Mouse (Mus musculus): ENCODE results near the gene Zfp945.
"Not testable (repeated sequence)": the region's sequence is repeated elsewhere in the genome, so short reads cannot be mapped to it uniquely, and the experiment has no call there.

Zfp945 gene

DNA sequence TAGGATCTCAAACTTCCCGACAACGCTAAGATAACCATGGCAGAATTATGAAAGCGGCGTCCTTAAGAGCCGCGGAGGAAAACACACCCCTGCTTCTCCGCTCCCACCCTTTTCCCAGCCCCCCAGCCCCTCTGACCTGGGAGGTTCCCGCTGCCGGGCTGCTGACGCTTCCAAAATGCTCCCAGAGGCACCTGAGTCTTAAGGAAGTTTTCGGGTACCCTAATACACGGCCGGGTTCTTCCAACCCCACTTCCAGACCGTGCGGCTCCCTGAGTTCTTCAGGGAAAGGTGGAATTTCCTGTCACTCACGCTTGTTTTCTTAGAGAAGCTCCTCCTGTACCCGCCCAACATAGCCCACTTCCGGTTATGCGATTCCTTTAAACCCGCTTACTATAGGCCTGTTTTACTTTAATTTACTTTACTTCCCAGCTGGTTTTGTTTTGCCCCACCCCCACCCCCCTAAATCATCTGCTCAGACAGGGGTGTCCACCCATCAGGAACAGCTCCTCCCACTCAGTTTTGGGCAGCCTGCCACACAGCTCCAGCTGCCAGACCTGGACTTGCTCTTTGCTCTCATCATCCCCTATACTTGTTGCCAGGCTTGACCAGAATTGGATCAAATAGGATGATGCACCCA, at the start of gene Zfp945:
TSS of gene Zfp945 (minus strand) at position 290 of the 637 bp plus-strand sequence.
- DNase-seq (ENCODE audit: low read depth) = peak; percentile 76

DNA sequence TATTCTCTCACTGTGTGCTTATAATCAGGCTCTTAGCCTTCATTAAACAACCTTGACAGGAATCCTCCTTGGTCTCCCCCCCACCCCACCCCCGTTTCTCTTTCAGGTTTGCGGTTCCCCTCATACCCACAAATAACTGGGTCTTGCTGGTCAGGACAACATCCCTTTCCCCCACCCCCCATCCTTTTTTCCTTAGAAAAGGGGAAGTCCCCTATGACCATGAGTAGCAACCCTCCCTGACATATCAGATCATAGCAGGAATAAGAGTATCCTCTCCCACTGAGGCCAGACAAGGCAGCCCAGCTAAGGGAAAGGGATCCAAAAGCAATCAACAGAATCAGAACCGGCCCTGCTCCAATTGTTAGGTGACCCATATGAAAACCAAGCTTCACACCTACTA, 21.4 kb upstream of the Zfp945 start:
- no peak for DNase-seq (ENCODE audit: low read depth)

DNA sequence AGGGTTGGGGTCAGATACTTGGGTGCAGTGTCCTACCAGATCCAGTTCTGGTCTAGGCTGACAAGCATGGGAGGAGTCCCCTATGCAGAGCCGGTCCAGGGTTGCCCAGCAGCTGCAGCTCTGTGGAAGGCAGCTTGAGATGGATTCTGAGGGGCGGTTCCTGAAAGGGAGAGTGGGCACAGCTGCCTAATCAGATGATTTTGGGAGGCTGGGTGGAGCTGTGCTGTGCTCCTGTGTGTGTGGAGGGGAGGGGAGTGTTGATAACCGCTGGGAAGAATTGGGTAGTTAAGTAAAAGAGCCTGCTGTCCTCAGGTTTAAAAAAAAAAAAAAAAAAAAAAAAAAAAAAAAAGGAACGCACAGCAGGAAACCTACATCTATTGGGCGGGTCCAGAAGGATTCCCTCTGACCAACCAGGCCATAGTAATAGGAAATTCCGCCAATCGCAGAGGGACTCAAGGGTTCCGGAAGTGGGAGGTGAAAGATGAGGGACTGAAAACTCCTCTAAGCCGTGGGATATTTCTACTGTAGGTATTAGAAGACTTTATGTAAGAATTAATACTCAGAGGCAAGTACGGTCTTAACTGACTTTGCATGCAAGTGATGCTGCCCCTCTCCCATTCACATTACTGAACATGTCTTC, 17.2 kb upstream of the Zfp945 start:
- DNase-seq (ENCODE audit: low read depth) = no peak

DNA sequence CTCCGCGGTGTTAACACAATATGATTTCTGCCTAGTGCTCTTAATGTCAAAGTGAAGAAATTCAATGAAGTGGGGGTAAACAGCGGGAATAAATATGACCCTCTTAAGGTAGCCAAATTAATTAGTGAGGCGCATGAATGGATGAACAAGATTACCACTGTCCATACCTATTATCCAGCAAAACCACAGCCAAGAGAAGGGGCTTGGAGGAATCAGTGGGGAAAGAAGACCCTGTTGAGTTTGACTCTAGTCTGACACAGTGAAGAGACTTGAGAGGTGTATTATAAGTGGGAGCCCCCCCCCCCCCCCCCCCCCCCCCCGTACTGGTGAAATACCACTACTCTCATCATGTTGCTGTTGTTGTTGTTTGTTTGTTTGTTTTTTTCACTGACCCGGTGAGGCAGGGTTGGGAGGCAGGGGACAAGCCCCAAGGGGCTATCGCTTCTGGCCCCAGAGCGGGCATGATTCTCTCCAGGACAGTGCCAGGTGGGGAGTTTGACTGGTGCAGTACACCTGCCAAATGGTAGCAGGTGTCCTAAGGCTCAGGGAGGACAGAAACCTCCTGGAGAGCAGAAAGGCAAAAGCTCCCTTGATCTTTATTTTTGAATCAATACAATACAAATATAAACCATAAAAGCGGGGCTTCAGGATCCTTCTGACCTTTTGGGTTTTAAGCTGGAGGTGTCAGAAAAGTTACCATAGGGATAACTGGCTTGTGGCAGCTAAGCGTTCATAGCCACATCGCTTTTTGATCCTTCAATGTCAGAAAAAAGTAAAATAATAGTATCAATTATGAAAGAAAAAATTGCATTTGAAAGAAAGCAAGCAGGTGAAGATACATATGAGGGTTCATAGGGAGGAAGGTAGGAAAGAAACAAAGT, 10.7 kb upstream of the Zfp945 start:
- DNase-seq (ENCODE audit: low read depth) = no peak

DNA sequence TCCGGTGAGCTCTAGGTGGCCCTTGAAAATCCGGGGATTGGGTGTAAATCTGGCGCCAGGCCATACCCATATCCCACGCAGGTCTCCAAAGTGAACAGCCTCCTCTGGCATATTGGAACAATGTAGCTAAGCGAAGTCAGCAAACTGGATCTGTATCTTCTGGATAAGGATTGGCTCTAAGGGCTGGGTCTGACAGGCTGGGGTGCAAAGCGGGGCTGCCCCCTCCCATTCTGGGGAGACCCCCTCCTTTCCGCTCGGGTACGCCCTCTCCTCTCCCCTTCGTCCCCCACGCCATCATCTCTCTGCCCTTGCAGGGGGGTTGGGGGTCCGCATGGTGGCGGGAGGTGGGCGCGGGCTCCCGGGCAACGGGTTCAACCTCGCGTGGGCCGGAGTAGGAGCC, 9.4 kb upstream of the Zfp945 start:
- DNase-seq (ENCODE audit: low read depth) = peak; percentile 54

DNA sequence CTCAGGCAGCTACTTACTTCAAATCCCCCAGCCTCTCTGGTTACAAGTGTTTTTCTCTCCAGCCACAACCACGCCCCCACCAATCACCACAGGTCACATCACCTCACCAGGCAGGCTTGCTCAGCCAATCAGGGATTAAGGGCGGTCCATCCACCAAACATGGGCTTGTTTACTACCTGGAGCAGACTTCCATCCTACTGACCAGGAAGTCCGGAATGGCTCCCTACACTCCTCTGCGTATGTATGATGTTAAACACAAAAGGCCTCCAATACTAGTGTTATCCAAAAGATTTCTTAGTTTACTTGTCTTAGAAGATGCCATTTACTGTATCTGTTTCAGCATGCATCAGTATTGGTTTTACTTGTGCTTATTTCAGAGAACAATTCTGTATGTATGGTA, 8.6 kb upstream of the Zfp945 start:
- DNase-seq (ENCODE audit: low read depth) = not testable (repeated sequence)

DNA sequence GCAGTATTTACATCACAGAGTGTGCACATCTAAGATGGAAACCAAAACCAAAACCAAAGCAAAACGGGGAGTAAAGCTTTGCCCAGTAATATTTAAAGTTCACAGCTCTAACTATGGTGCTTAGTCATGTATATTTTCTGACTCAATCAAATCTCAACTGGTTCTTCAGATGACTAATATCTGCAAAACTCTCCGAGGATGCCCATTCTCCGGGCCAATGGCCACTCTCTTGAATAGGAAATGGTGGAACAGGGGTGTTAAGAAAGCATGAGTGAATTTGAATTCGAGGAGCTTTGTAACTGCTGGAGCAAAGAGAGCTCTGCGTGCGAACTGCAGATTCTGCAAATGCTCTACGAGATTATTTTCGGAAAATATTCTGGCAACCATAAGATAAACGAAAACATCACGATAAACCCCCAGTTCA, 501 bp downstream of the Zfp945 start:
- peak; percentile 84 for DNase-seq (ENCODE audit: low read depth)

DNA sequence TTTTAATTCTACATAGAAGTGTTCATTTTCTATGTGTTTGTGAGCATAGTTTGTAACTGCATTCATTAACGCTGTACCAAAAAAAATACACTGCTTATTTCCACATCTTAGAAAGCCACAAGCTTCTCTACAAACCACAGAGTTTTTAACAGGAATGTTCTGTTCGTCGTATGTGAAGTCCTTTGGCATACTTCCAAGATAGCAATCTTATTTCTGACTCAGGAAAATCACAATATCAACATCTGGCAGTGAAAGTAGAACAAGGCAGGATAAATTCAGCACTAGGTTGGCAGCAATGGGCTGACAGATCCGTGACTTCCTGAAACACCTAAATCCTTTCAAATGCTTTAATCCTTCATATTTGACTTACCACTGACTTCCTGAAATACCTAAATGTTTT, 45.8 kb downstream of the Zfp945 start:
- no peak for DNase-seq (ENCODE audit: low read depth)

DNA sequence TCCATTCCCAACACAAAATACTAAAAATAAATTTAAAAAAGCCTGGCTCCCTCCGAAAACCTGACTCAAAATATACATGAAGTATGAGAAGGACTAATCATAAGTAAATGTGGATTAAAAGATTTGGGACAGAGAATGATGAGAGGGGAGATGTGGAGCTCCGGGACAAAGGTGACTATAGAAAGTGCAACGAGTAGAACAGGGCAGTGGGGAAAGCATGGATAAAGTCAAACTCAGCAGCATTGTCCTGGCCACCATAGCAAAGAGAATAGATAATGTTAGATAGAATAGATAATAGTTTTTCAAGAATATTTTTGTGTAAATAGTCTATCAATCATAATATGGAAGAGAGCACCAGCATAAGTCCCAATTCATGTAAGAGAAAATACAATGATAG, 48.7 kb downstream of the Zfp945 start:
- no peak for DNase-seq (ENCODE audit: low read depth)

DNA sequence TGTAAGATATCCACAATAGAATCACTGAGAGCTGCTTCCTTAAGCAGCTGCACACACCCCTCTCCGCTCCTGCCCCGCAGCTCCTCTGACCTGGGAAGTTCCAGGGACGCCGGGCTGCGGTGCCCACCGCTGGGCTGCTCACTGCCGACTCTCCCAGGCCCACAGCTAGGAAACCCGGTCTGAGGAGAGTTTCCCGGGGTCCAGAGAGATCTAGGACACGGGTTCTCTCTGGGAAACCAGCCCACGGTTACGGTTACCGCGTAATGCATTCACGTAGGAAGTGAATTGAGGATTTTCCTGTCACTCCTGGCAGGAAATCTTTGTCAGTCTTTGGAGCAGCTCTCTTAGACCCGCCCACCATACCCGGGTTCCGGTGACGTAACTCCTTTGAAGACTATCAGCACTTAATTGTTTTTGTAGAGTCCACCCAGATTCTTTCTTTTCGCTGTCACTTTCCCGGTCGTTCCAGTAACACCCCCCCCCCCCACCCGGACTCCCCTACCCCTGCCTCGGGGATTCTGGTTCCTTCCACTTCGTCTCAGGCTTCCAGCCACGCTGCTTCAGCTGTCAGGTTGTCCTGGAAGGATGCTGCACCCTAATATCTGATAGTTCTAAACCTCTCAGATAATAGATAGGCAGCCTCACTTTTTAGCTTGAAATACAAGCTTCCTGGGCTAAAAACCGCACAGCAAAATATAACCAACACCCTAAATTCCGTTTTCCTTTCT, 49.3 kb downstream of the Zfp945 start:
- peak; percentile 70 for DNase-seq (ENCODE audit: low read depth)

DNA sequence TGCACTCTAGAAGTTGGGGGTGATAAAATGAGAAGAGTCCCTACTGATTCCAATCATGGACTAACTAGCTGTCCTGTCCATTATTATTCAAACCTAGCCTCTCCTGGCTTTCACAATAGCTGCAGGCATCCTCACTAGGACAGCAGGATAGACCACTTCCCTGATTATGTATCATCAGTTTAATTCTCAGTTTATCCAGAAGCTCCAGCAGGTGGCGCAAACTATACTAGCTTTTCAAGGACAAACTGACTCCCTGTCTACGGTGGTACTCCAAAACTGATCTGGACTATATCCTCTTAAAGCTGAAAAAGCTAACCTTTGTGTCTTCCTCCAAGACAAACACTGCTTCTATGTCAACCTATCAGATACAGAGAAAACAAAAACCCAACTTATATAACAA, 67.2 kb downstream of the Zfp945 start:
- peak; percentile 55 for DNase-seq (ENCODE audit: low read depth)
